In genomic region chr2:119242548-119242947, GRCm38 (mm10) we compare ENCODE assay signal across 29 mouse cellular contexts. TPM values are rescaled to one million over a fixed set of nuclear protein-coding genes. Genes with fewer than 3 reads are reported as not detected.
DNase-seq lines count a peak whose midpoint lies in the region; ATAC-seq and TF ChIP-seq lines count a peak whose summit lies in the region.
"Had no signal": no experiment of that assay in that cellular context is flagged by ENCODE, and none has a peak within 500 bp of the region (broad histone marks: within the 10 kb centered on the region; RNA-seq: fewer than 3 reads in every experiment).

No protein-coding gene starts in this region.

- no peak for ATAC-seq in intestine, embryonic 16.5 days
- ATAC-seq in monocyte, adult 5-6 weeks (replicated peaks; ENCODE audit: insufficient number of reproducible peaks, low FRiP score, low TSS enrichment, poor library complexity, severe bottlenecking), result no peak
- ATAC-seq: forebrain, embryonic 16.5 days; liver, postnatal 0 days had no signal

- no peak overlapping the region for H3K9ac ChIP-seq in intestine, embryonic 16.5 days (ENCODE audit: low read depth, low read length)
- H3K9ac ChIP-seq: heart, embryonic 12.5 days; limb, embryonic 12.5 days; liver, postnatal 0 days; midbrain, embryonic 12.5 days had no signal

- H3K4me2 ChIP-seq in intestine, embryonic 16.5 days (ENCODE audit: low read depth, low read length), result 0 out of 2 replicates have a peak overlapping the region, but pooled peaks have one; percentile 1
- H3K4me2 ChIP-seq: heart, embryonic 12.5 days; limb, embryonic 12.5 days; liver, embryonic 11.5 days; midbrain, embryonic 12.5 days had no signal

- H3K27me3 ChIP-seq in intestine, embryonic 16.5 days (replicated peaks; ENCODE audit: control insufficient read depth, insufficient read depth, low read length), result peaks cover 13% of the 10 kb centered on the region

- H3K36me3 ChIP-seq in intestine, embryonic 16.5 days (ENCODE audit: control insufficient read depth, insufficient read depth, low read length), result no peaks in the 10 kb centered on the region
- H3K36me3 ChIP-seq: forebrain, embryonic 10.5 days; heart, embryonic 12.5 days; hindbrain, embryonic 10.5 days; limb, embryonic 12.5 days; midbrain, embryonic 12.5 days had no signal

- no peaks in the 10 kb centered on the region for H3K9me3 ChIP-seq in intestine, embryonic 16.5 days (ENCODE audit: control insufficient read depth, low read length)
- H3K9me3 ChIP-seq: forebrain, embryonic 10.5 days; heart, embryonic 12.5 days; hindbrain, embryonic 10.5 days; limb, embryonic 12.5 days; midbrain, embryonic 12.5 days had no signal

- TF ChIP-seq CTCF in layer of hippocampus, adult 2 months (conservative IDR thresholded peaks at IDR 0.05), result no peak

- H3K4me3 ChIP-seq in intestine, embryonic 16.5 days (ENCODE audit: low read length), result no peak overlapping the region
- no peak overlapping the region for H3K4me3 ChIP-seq in layer of hippocampus, adult 2 months
- H3K4me3 ChIP-seq: forebrain, embryonic 10.5 days; heart, embryonic 12.5 days; hindbrain, embryonic 10.5 days; limb, embryonic 12.5 days; midbrain, embryonic 12.5 days had no signal

- H3K4me1 ChIP-seq in intestine, embryonic 16.5 days (ENCODE audit: control insufficient read depth, insufficient read depth, low read length), result peaks cover 7% of the 10 kb centered on the region; the same call in 1 of the 2 replicates

- WGBS in intestine, embryonic 16.5 days, result 50% methylated on average over 9 of the region's 9 CpGs

- DNase-seq in kidney, adult 8-10 months, result peak; percentile 61 to 81
- peak; percentile 76 for DNase-seq in kidney, postnatal 14 days
- no peak for DNase-seq in cerebellum, adult 9-10 months
- DNase-seq in left cerebral cortex, adult 11 months (ENCODE audit: low spot score), result no peak
- DNase-seq in layer of hippocampus, adult 2 months (ENCODE audit: low spot score in 2 of 2), result no peak
- DNase-seq: adrenal gland, postnatal 25 days; cerebellum, adult 11 months; cerebellum, postnatal 14 days; gastrocnemius, postnatal 10 days; heart, adult 11 months; heart, postnatal 10 days; liver, postnatal 0 days; lung, postnatal 10 days; right cerebral cortex, postnatal 14 days; spleen, adult 18-20 months had no signal

- peak overlapping the region; percentile 38 for H3K27ac ChIP-seq in intestine, embryonic 16.5 days (ENCODE audit: low read length)
- H3K27ac ChIP-seq in layer of hippocampus, adult 2 months, result no peak overlapping the region
- H3K27ac ChIP-seq: forebrain, embryonic 10.5 days; hindbrain, embryonic 10.5 days; limb, embryonic 12.5 days; midbrain, embryonic 12.5 days had no signal

RNA-seq across cellular contexts. Expression of gene Spint1, which starts 5.4 kb away (rescaled TPM):
- polyA plus RNA-seq in intestine, embryonic 16.5 days (2015; fragmentation: Nextera tagmentation; extraction: Ambion mirVana), result 114 and 132 TPM in 2 replicates
- 1.5 TPM in 1 of 3 replicates, not detected in the others for total RNA-seq in monocyte, adult 5-6 weeks (2017)
- 1 to 10 TPM; 2.1 to 2.5 TPM for total RNA-seq in layer of hippocampus, adult 2 months (2021)
- total RNA-seq: heart, postnatal 10 days had no signal

RNA-seq across cellular contexts. Expression of gene Ppp1r14d, which starts 12.8 kb away (rescaled TPM):
- polyA plus RNA-seq in intestine, embryonic 16.5 days (2015; fragmentation: Nextera tagmentation; extraction: Ambion mirVana), result 30.1 and 35.2 TPM in 2 replicates
- total RNA-seq in monocyte, adult 5-6 weeks (2017), result not detected in 3 replicates
- total RNA-seq in layer of hippocampus, adult 2 months (2021), result not detected
- total RNA-seq: adrenal gland, postnatal 25 days; gastrocnemius, postnatal 10 days; heart, postnatal 10 days; layer of hippocampus, postnatal 14 days; left cerebral cortex, postnatal 10 days; megakaryocyte progenitor cell, adult 5-6 weeks had no signal
- polyA plus RNA-seq: embryonic facial prominence, embryonic 11.5 days; forebrain, embryonic 16.5 days; heart, embryonic 12.5 days; hindbrain, embryonic 10.5 days; limb, embryonic 12.5 days; liver, embryonic 11.5 days; liver, postnatal 0 days; midbrain, embryonic 12.5 days; neural tube, embryonic 11.5 days had no signal

RNA-seq across cellular contexts. Expression of gene Rhov, which starts 28.5 kb away (rescaled TPM):
- polyA plus RNA-seq in intestine, embryonic 16.5 days (2015; fragmentation: Nextera tagmentation; extraction: Ambion mirVana), result 3.9 and 4.1 TPM in 2 replicates
- 0.48 TPM in 1 of 3 replicates, not detected in the others for total RNA-seq in monocyte, adult 5-6 weeks (2017)
- 1 to 10 TPM; 5.9 to 7.1 TPM for total RNA-seq in layer of hippocampus, adult 2 months (2021)
- total RNA-seq: gastrocnemius, postnatal 10 days; heart, postnatal 10 days; megakaryocyte progenitor cell, adult 5-6 weeks had no signal
- polyA plus RNA-seq: liver, embryonic 11.5 days; liver, postnatal 0 days had no signal

RNA-seq across cellular contexts. Expression of gene Dnajc17, which starts 34.0 kb away (rescaled TPM):
- 10.3 and 14.9 TPM in 2 replicates for polyA plus RNA-seq in intestine, embryonic 16.5 days (2015; fragmentation: Nextera tagmentation; extraction: Ambion mirVana)
- 35.4 to 53.6 TPM (median 46.3 TPM) in 3 replicates for total RNA-seq in monocyte, adult 5-6 weeks (2017)
- 10 to 100 TPM; 16.5 to 17.6 TPM for total RNA-seq in layer of hippocampus, adult 2 months (2021)

RNA-seq across cellular contexts. Expression of gene Zfyve19, which starts 34.1 kb away (rescaled TPM):
- polyA plus RNA-seq in intestine, embryonic 16.5 days (2015; fragmentation: Nextera tagmentation; extraction: Ambion mirVana), result 69.1 and 69.8 TPM in 2 replicates
- total RNA-seq in monocyte, adult 5-6 weeks (2017), result 8.2 to 38.8 TPM (median 16.5 TPM) in 3 replicates
- total RNA-seq in layer of hippocampus, adult 2 months (2021), result 10 to 100 TPM; 34.1 to 36.2 TPM

Comparison
In these comparisons a context has a peak if more than half of its experiments do, and no peak if none do; other contexts are left out.
1. DNase-seq: peak in kidney, adult 8-10 months (2 of 2) and kidney, postnatal 14 days (single experiment); none in cerebellum, adult 9-10 months (single experiment), left cerebral cortex, adult 11 months (single experiment) and layer of hippocampus, adult 2 months (0 of 2).